Mouse (Mus musculus): ENCODE data around the gene Tbxa2r. TPM values are rescaled to one million over a fixed set of nuclear protein-coding genes. Genes with fewer than 3 reads are reported as not detected.
A peak's percentile ranks its signal among the peaks of the same experiment; 100 is the strongest.

Gene Tbxa2r
- polyA plus RNA-seq, 1 experiment from 2014 or later = 2.6 TPM

DNA sequence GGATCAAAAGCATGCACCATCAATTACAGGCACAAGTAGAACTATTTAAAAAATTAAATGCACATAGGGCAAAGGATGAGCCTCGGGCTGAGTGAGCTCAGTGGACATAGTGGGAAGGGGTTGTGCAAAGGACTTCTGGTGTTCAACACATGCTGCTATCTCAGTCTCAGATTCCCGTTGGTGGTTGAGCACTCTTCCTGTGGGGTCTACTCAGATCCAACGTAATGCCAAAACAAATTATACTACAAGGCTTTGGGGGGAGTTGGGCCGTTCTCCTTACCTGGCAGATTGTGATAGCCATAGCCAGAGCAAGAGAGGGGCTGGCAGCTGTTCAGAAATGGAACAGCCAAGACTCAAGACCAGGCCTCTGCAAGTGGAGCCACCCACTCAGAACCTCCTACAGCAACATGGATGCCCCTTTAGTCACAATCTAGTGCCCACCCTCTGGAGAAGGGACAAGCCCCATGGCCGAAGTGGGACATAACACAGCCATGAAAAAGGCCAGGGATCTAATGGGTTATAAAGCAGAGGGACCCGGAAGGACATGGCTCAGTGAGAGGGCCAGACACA is 51.4 kb downstream of the Tbxa2r start:
- Histone ChIP-seq H3K9me3 (replicated peaks) (no peaks in the 10 kb centered on the region), H3K4me3 (no peak overlapping the region), H3K9ac (no peak overlapping the region), H3K4me1 (peaks cover 35% of the 10 kb centered on the region), H3K36me3 (ENCODE audit: poor library complexity, severe bottlenecking) (peaks cover 13% of the 10 kb centered on the region), H3K4me2 (no peak overlapping the region), H3K27me3 (no peaks in the 10 kb centered on the region), H3K27ac (no peak overlapping the region)
- ATAC-seq = no peak
- 89% methylated on average over 6 of the region's 6 CpGs for WGBS

DNA sequence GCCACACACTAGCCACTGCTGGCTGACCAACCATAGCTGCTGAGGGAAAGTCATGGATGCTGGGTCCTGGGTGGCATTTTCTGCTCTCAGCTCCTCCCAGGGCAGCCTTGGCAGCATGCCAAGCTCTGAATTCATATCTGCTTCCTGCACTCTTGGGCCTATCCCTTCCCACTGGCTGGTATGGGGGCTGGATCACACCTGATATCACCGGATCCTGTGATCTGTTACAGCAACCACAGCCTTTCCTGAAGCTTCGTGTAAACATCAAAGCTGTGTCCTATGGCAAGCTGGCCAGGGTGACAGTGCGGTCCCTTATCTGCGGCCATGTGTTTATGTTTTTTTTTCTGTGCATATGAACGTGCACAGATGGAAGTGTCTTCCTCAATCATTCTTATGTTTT is 53.5 kb downstream of the Tbxa2r start:
- no peak overlapping the region for H3K4me2 ChIP-seq
- peak overlapping the region; percentile 31; the same call in 1 of the 2 replicates for H3K9ac ChIP-seq
- no peaks in the 10 kb centered on the region for H3K27me3 ChIP-seq
- H3K4me1 ChIP-seq = peaks cover 28% of the 10 kb centered on the region
- WGBS = 80% methylated on average over 5 of the region's 5 CpGs
- ATAC-seq = no peak
- peaks cover 14% of the 10 kb centered on the region for H3K36me3 ChIP-seq (ENCODE audit: poor library complexity, severe bottlenecking)
- no peaks in the 10 kb centered on the region for H3K9me3 ChIP-seq (replicated peaks)
- H3K27ac ChIP-seq = no peak overlapping the region
- no peak overlapping the region for H3K4me3 ChIP-seq

DNA sequence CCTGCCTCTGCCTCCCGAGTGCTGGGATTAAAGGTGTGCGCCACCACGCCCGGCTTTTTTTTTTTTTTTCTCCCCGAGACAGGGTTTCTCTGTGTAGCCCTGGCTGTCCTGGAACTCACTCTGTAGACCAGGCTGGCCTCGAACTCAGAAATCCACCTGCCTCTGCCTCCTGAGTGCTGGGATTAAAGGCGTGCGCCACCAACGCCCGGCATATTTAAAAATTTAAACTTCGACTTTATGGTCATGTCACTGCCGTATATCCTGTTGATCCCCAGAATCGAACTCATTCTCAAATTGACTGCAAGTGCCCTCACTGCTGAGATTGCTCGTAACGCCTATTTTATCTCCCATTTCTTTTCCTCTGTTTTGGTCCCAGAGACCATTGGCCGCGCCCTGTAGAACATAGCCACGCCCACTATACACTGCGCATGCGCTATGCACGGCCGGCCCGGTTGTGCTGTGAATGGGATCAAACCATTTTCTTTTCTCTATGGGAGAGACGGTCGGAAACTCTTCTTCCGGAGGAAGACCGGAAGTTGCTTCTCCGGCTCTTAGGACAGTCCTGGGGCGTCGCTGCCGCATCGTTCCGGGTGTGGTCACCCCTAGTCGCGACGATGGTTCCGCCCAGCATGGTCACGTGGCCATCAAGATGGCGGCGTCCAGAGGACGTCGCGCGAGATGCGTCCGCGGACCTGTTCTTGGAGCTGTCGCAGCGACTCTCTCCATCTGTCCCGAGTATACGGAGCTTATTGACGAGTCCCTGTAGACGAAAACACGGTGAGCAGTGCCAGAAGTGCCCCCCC is 55.5 kb downstream of the Tbxa2r start, which contains the start of the genes Dohh and Gm48551:
Dohh (plus strand) TSS at position 627 of the 803 bp plus-strand sequence.
Gm48551 (plus strand) TSS at position 665 of the 803 bp plus-strand sequence.
- no peaks in the 10 kb centered on the region for H3K27me3 ChIP-seq
- ATAC-seq = peak; percentile 96
- H3K4me2 ChIP-seq = peak within 1 kb of the TSS; percentile 94
- WGBS = 10% methylated on average over 54 of the region's 54 CpGs
- peaks cover 32% of the 10 kb centered on the region for H3K36me3 ChIP-seq (ENCODE audit: poor library complexity, severe bottlenecking)
- H3K9me3 ChIP-seq (replicated peaks) = no peaks in the 10 kb centered on the region
- peak within 1 kb of the TSS; percentile 97 for H3K4me3 ChIP-seq
- H3K4me1 ChIP-seq = peaks cover 19% of the 10 kb centered on the region
- H3K27ac ChIP-seq = peak within 1 kb of the TSS; percentile 84
- peak within 1 kb of the TSS; percentile 87 for H3K9ac ChIP-seq

DNA sequence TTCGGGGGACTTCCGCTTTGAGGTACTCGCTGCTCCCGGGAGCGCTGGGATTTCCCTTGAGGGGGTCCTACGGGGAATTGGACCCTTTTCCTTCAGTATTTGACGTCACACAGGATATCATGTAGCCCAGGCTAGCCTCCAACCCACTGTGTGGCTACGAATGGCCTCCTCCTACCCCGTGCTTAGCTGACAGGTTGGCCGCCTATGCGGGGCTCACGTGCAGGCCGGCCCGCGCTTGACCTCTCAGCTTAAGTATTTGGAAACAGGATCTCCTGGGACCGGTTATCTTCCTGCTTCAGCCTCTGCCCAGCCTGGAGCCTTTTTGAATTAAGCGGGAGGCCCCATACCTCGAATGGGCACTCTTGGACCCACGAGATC is 56.1 kb downstream of the Tbxa2r start:
- H3K4me2 ChIP-seq = peak overlapping the region; percentile 94
- H3K36me3 ChIP-seq (ENCODE audit: poor library complexity, severe bottlenecking) = peaks cover 32% of the 10 kb centered on the region
- under 1% methylated on average over 19 of the region's 19 CpGs for WGBS
- peak overlapping the region; percentile 84 for H3K27ac ChIP-seq
- ATAC-seq = peak; percentile 28; the same call in 1 of the 2 replicates
- H3K9me3 ChIP-seq (replicated peaks) = no peaks in the 10 kb centered on the region
- H3K27me3 ChIP-seq = no peaks in the 10 kb centered on the region
- peak overlapping the region; percentile 97 for H3K4me3 ChIP-seq
- H3K4me1 ChIP-seq = peaks cover 18% of the 10 kb centered on the region
- peak overlapping the region; percentile 87 for H3K9ac ChIP-seq

Other genes with a start within 250 kb of the Tbxa2r start
- 0.30 and 0.42 TPM in 2 replicates for gene Creb3l3, start 229.9 kb upstream of the Tbxa2r start, polyA plus RNA-seq (2015; fragmentation: Nextera tagmentation; extraction: Ambion mirVana)
- gene Map2k2, start 222.8 kb upstream of the Tbxa2r start, polyA plus RNA-seq (2015; fragmentation: Nextera tagmentation; extraction: Ambion mirVana) = 200 and 211 TPM in 2 replicates
- 10.4 and 10.6 TPM in 2 replicates for gene Zbtb7a, start 193.5 kb upstream of the Tbxa2r start, polyA plus RNA-seq (2015; fragmentation: Nextera tagmentation; extraction: Ambion mirVana)
- 54.2 and 57.0 TPM in 2 replicates for gene Pias4, start 160.8 kb upstream of the Tbxa2r start, polyA plus RNA-seq (2015; fragmentation: Nextera tagmentation; extraction: Ambion mirVana)
- gene Eef2, start 152.1 kb upstream of the Tbxa2r start, polyA plus RNA-seq (2015; fragmentation: Nextera tagmentation; extraction: Ambion mirVana) = 555 and 583 TPM in 2 replicates
- gene Dapk3, start 145.7 kb upstream of the Tbxa2r start, polyA plus RNA-seq (2015; fragmentation: Nextera tagmentation; extraction: Ambion mirVana) = 43.5 and 47.7 TPM in 2 replicates
- gene 4930442H23Rik, start 144.9 kb upstream of the Tbxa2r start, polyA plus RNA-seq (2015; fragmentation: Nextera tagmentation; extraction: Ambion mirVana) = not detected in 2 replicates
- not detected in 2 replicates for gene Nmrk2, start 126.7 kb upstream of the Tbxa2r start, polyA plus RNA-seq (2015; fragmentation: Nextera tagmentation; extraction: Ambion mirVana)
- 44.5 and 54.2 TPM in 2 replicates for gene Atcay, start 97.9 kb upstream of the Tbxa2r start, polyA plus RNA-seq (2015; fragmentation: Nextera tagmentation; extraction: Ambion mirVana)
- 9.7 and 10.9 TPM in 2 replicates for gene Zfr2, start 95.6 kb upstream of the Tbxa2r start, polyA plus RNA-seq (2015; fragmentation: Nextera tagmentation; extraction: Ambion mirVana)
- gene Matk, start 75.8 kb upstream of the Tbxa2r start, polyA plus RNA-seq (2015; fragmentation: Nextera tagmentation; extraction: Ambion mirVana) = 5.6 and 7.4 TPM in 2 replicates
- gene Mrpl54, start 61.8 kb upstream of the Tbxa2r start, polyA plus RNA-seq (2015; fragmentation: Nextera tagmentation; extraction: Ambion mirVana) = 134 and 135 TPM in 2 replicates
- 28.6 and 32.3 TPM in 2 replicates for gene Apba3, start 61.8 kb upstream of the Tbxa2r start, polyA plus RNA-seq (2015; fragmentation: Nextera tagmentation; extraction: Ambion mirVana)
- gene Tjp3, start 37.1 kb upstream of the Tbxa2r start, polyA plus RNA-seq (2015; fragmentation: Nextera tagmentation; extraction: Ambion mirVana) = 6.2 and 7.1 TPM in 2 replicates
- gene Pip5k1c, start 35.8 kb upstream of the Tbxa2r start, polyA plus RNA-seq (2015; fragmentation: Nextera tagmentation; extraction: Ambion mirVana) = 73.1 and 87.2 TPM in 2 replicates
- gene Cactin, start 7.6 kb upstream of the Tbxa2r start, polyA plus RNA-seq (2015; fragmentation: Nextera tagmentation; extraction: Ambion mirVana) = 39.9 and 42.0 TPM in 2 replicates
- not detected in 2 replicates for gene Gipc3, start 14.5 kb downstream of the Tbxa2r start, polyA plus RNA-seq (2015; fragmentation: Nextera tagmentation; extraction: Ambion mirVana)
- 60.6 and 61.1 TPM in 2 replicates for gene Hmg20b, start 21.7 kb downstream of the Tbxa2r start, polyA plus RNA-seq (2015; fragmentation: Nextera tagmentation; extraction: Ambion mirVana)
- gene Mfsd12, start 28.8 kb downstream of the Tbxa2r start, polyA plus RNA-seq (2015; fragmentation: Nextera tagmentation; extraction: Ambion mirVana) = 6.3 and 6.8 TPM in 2 replicates
- gene 4930404N11Rik, start 37.1 kb downstream of the Tbxa2r start, polyA plus RNA-seq (2015; fragmentation: Nextera tagmentation; extraction: Ambion mirVana) = 0.44 and 0.45 TPM in 2 replicates
- gene Fzr1, start 49.8 kb downstream of the Tbxa2r start, polyA plus RNA-seq (2015; fragmentation: Nextera tagmentation; extraction: Ambion mirVana) = 117 and 128 TPM in 2 replicates
- gene Dohh, start 55.7 kb downstream of the Tbxa2r start, polyA plus RNA-seq (2015; fragmentation: Nextera tagmentation; extraction: Ambion mirVana) = 76.7 and 87.3 TPM in 2 replicates
- gene Gm48551, start 55.7 kb downstream of the Tbxa2r start, polyA plus RNA-seq (2015; fragmentation: Nextera tagmentation; extraction: Ambion mirVana) = 4.2 and 5.8 TPM in 2 replicates
- gene Gm48552, start 60.3 kb downstream of the Tbxa2r start, polyA plus RNA-seq (2015; fragmentation: Nextera tagmentation; extraction: Ambion mirVana) = 2.1 and 2.3 TPM in 2 replicates
- 1.8 TPM in 2 replicates for gene Smim24, start 64.3 kb downstream of the Tbxa2r start, polyA plus RNA-seq (2015; fragmentation: Nextera tagmentation; extraction: Ambion mirVana)
- gene Nfic, start 126.9 kb downstream of the Tbxa2r start, polyA plus RNA-seq (2015; fragmentation: Nextera tagmentation; extraction: Ambion mirVana) = 18.5 and 25.2 TPM in 2 replicates
- gene Celf5, start 154.0 kb downstream of the Tbxa2r start, polyA plus RNA-seq (2015; fragmentation: Nextera tagmentation; extraction: Ambion mirVana) = 48.8 and 57.4 TPM in 2 replicates
- gene Ncln, start 167.7 kb downstream of the Tbxa2r start, polyA plus RNA-seq (2015; fragmentation: Nextera tagmentation; extraction: Ambion mirVana) = 56.8 and 60.9 TPM in 2 replicates
- 0.52 and 0.53 TPM in 2 replicates for gene S1pr4, start 171.4 kb downstream of the Tbxa2r start, polyA plus RNA-seq (2015; fragmentation: Nextera tagmentation; extraction: Ambion mirVana)
- gene Gna15, start 195.5 kb downstream of the Tbxa2r start, polyA plus RNA-seq (2015; fragmentation: Nextera tagmentation; extraction: Ambion mirVana) = 0.48 and 0.57 TPM in 2 replicates
- gene Gna11, start 216.5 kb downstream of the Tbxa2r start, polyA plus RNA-seq (2015; fragmentation: Nextera tagmentation; extraction: Ambion mirVana) = 79.0 and 84.3 TPM in 2 replicates
- gene Aes, start 230.8 kb downstream of the Tbxa2r start, polyA plus RNA-seq (2015; fragmentation: Nextera tagmentation; extraction: Ambion mirVana) = 430 and 502 TPM in 2 replicates
- gene Tle2, start 245.8 kb downstream of the Tbxa2r start, polyA plus RNA-seq (2015; fragmentation: Nextera tagmentation; extraction: Ambion mirVana) = 15.1 and 17.7 TPM in 2 replicates